Mouse (Mus musculus) hindbrain, embryonic 15.5 days (tissue): ENCODE measurements at regions not wholly inside any gene's neighbourhood (a gene's known extent, or its start where the extent isn't known, plus 50 kb on each side); places are given as distances from the start of the nearest gene placed in this dataset.

ENCODE experiments used
- ATAC-seq: fragments of 200-750 bp; cut with Nextera tagmentation; 2 replicates; pipeline ENCODE4 v1.8.0; 2017; ENCODE audit warnings: low read depth, moderate number of reproducible peaks, moderate TSS enrichment; ENCODE audit not compliant: low FRiP score
- H3K27ac ChIP-seq: fragments of 300-500 bp; sonication (generic); replicated peaks from 2 replicates; pipeline ENCODE4 v1.5.1; 2015; ENCODE audit warnings: mild to moderate bottlenecking, inconsistent platforms
- H3K27me3 ChIP-seq: fragments of 300-500 bp; sonication (generic); 2 replicates; pipeline ENCODE4 v1.6.1; 2015; ENCODE audit warnings: control low read depth, inconsistent platforms
- H3K36me3 ChIP-seq: fragments of 300-500 bp; sonication (generic); 2 replicates; pipeline ENCODE4 v1.6.1; 2015; ENCODE audit warnings: control low read depth, inconsistent platforms
- H3K4me1 ChIP-seq: fragments of 300-500 bp; sonication (generic); replicated peaks from 2 replicates; pipeline ENCODE4 v1.6.1; 2015; ENCODE audit warnings: control low read depth, inconsistent platforms
- H3K4me2 ChIP-seq: fragments of 300-500 bp; sonication (generic); 2 replicates; pipeline ENCODE4 v1.6.1; 2015; ENCODE audit warnings: moderate library complexity, mild to moderate bottlenecking, inconsistent platforms
- H3K4me3 ChIP-seq: fragments of 300-500 bp; sonication (generic); 2 replicates; pipeline ENCODE4 v1.5.1; 2015; ENCODE audit warnings: mild to moderate bottlenecking, inconsistent platforms
- H3K9ac ChIP-seq: fragments of 300-500 bp; sonication (generic); 2 replicates; pipeline ENCODE4 v1.6.1; 2015; ENCODE audit warnings: inconsistent platforms
- H3K9me3 ChIP-seq: fragments of 300-500 bp; sonication (generic); 2 replicates; pipeline ENCODE4 v1.6.1; 2016; ENCODE audit warnings: control low read depth, inconsistent platforms
- WGBS: fragments of 180-500 bp; shearing (Covaris S2); methylation state at CpG from one replicate; pipeline ENCODE4 v1.1.7; 2015; 5-methylcytosine and 5-hydroxymethylcytosine counted together

GRCm38 (mm10) chr14:95241946-95242345 lies 639.1 kb upstream of the 4921530L21Rik start:
- Histone ChIP-seq H3K9me3 (no peaks in the 10 kb centered on the region), H3K4me2 (no peak overlapping the region), H3K4me3 (no peak overlapping the region), H3K9ac (no peak overlapping the region), H3K36me3 (no peaks in the 10 kb centered on the region), H3K4me1 (no peaks in the 10 kb centered on the region), H3K27me3 (no peaks in the 10 kb centered on the region), H3K27ac (no peak overlapping the region)
- ATAC-seq: no peak

GRCm38 (mm10) chr14:95248859-95249258 lies 632.2 kb upstream of the 4921530L21Rik start:
- no peak overlapping the region for H3K4me2 ChIP-seq
- no peak for ATAC-seq
- no peaks in the 10 kb centered on the region for H3K4me1 ChIP-seq
- H3K4me3 ChIP-seq: no peak overlapping the region
- no peaks in the 10 kb centered on the region for H3K36me3 ChIP-seq
- no peaks in the 10 kb centered on the region for H3K27me3 ChIP-seq
- no peaks in the 10 kb centered on the region for H3K9me3 ChIP-seq
- no peak overlapping the region for H3K9ac ChIP-seq
- 83% methylated on average over 2 of the region's 2 CpGs for WGBS
- H3K27ac ChIP-seq: no peak overlapping the region

GRCm38 (mm10) chr14:95256110-95256509 lies 624.9 kb upstream of the 4921530L21Rik start:
- H3K36me3 ChIP-seq: no peaks in the 10 kb centered on the region
- no peak overlapping the region for H3K4me2 ChIP-seq
- no peaks in the 10 kb centered on the region for H3K27me3 ChIP-seq
- H3K9ac ChIP-seq: no peak overlapping the region
- H3K9me3 ChIP-seq: no peaks in the 10 kb centered on the region
- ATAC-seq: no peak
- H3K4me3 ChIP-seq: no peak overlapping the region
- no peaks in the 10 kb centered on the region for H3K4me1 ChIP-seq
- WGBS: 46% methylated on average over 4 of the region's 4 CpGs
- H3K27ac ChIP-seq: no peak overlapping the region

- no peak overlapping the region for H3K9ac ChIP-seq
- no peaks in the 10 kb centered on the region for H3K4me1 ChIP-seq
- H3K4me2 ChIP-seq: no peak overlapping the region
- no peaks in the 10 kb centered on the region for H3K27me3 ChIP-seq
- H3K9me3 ChIP-seq: no peaks in the 10 kb centered on the region
- 80% methylated on average over 1 of the region's 1 CpGs for WGBS
- H3K36me3 ChIP-seq: no peaks in the 10 kb centered on the region
- H3K4me3 ChIP-seq: no peak overlapping the region
- no peak for ATAC-seq
- no peak overlapping the region for H3K27ac ChIP-seq
Observed at GRCm38 (mm10) chr14:95281431-95281830, 599.6 kb upstream of the 4921530L21Rik start.

GRCm38 (mm10) chr14:95282016-95282415 lies 599.0 kb upstream of the 4921530L21Rik start:
- Histone ChIP-seq H3K9me3 (no peaks in the 10 kb centered on the region), H3K9ac (no peak overlapping the region), H3K4me1 (no peaks in the 10 kb centered on the region), H3K4me2 (no peak overlapping the region), H3K36me3 (no peaks in the 10 kb centered on the region), H3K27ac (no peak overlapping the region), H3K27me3 (no peaks in the 10 kb centered on the region), H3K4me3 (no peak overlapping the region)
- no peak for ATAC-seq
- 45% methylated on average over 1 of the region's 1 CpGs for WGBS

- no peak overlapping the region for H3K4me3 ChIP-seq
Observed at GRCm38 (mm10) chr14:95314134-95314924, 566.7 kb upstream of the 4921530L21Rik start.

GRCm38 (mm10) chr14:95356968-95357367 lies 524.1 kb upstream of the 4921530L21Rik start:
- no peaks in the 10 kb centered on the region for H3K27me3 ChIP-seq
- H3K4me2 ChIP-seq: no peak overlapping the region
- H3K4me3 ChIP-seq: no peak overlapping the region
- no peaks in the 10 kb centered on the region for H3K36me3 ChIP-seq
- 39% methylated on average over 10 of the region's 10 CpGs for WGBS
- H3K9me3 ChIP-seq: no peaks in the 10 kb centered on the region
- H3K4me1 ChIP-seq: 0 out of 2 replicates have a peak, but pooled peaks cover 5% of the 10 kb centered on the region
- no peak overlapping the region for H3K9ac ChIP-seq
- peak; percentile 88 for ATAC-seq
- peak overlapping the region; percentile 42; the same call in 1 of the 2 replicates for H3K27ac ChIP-seq

More at GRCm38 (mm10) chr14:95314134-95314924, 566.7 kb upstream of the 4921530L21Rik start:
- no peak for ATAC-seq
- 81% methylated on average over 2 of the region's 2 CpGs for whole genome bisulfite sequencing
- Histone ChIP-seq H3K27ac (no peak overlapping the region), H3K36me3 (no peaks in the 10 kb centered on the region), H3K27me3 (no peaks in the 10 kb centered on the region), H3K9me3 (no peaks in the 10 kb centered on the region), H3K4me1 (no peaks in the 10 kb centered on the region), H3K4me2 (no peak overlapping the region), H3K9ac (no peak overlapping the region)
